Mouse (Mus musculus): ENCODE measurements at regions not wholly inside any gene's neighbourhood (a gene's known extent, or its start where the extent isn't known, plus 50 kb on each side); places are given as distances from the start of the nearest gene placed in this dataset.
A peak's percentile ranks its signal among the peaks of the same experiment; 100 is the strongest.

- WGBS, result 51% methylated on average over 14 of the region's 14 CpGs
- Histone ChIP-seq H3K9me3 (ENCODE audit: control insufficient read depth, low read length) (no peaks in the 10 kb centered on the region), H3K4me3 (ENCODE audit: low read depth, low read length) (peak overlapping the region; percentile 16), H3K27me3 (replicated peaks; ENCODE audit: control insufficient read depth, insufficient read depth, low read length) (no peaks in the 10 kb centered on the region), H3K4me1 (ENCODE audit: control insufficient read depth, insufficient read depth, low read length) (no peaks in the 10 kb centered on the region), H3K27ac (replicated peaks; ENCODE audit: low read depth, low read length) (peak overlapping the region; percentile 18; the same call in 1 of the 2 replicates), H3K9ac (ENCODE audit: low read depth, low read length) (no peak overlapping the region), H3K36me3 (ENCODE audit: control insufficient read depth, insufficient read depth, low read length) (no peaks in the 10 kb centered on the region), H3K4me2 (ENCODE audit: low read depth, low read length) (peak overlapping the region; percentile 39)
- DNase-seq (ENCODE audit: low spot score), result peak; percentile 51
- 0 out of 2 replicates have a peak, but pooled peaks have one; percentile 18 for ATAC-seq (ENCODE audit: low read depth)
Observed at GRCm38 (mm10) chr19:18255074-18255684, 376.4 kb downstream of the Ostf1 start.

GRCm38 (mm10) chr19:18253333-18253732, 378.3 kb downstream of the Ostf1 start:
- no peaks in the 10 kb centered on the region for H3K9me3 ChIP-seq (ENCODE audit: control insufficient read depth, low read length)
- H3K4me1 ChIP-seq (ENCODE audit: control insufficient read depth, insufficient read depth, low read length), result no peaks in the 10 kb centered on the region
- H3K27me3 ChIP-seq (replicated peaks; ENCODE audit: control insufficient read depth, insufficient read depth, low read length), result no peaks in the 10 kb centered on the region
- WGBS, result 77% methylated on average over 4 of the region's 4 CpGs
- H3K9ac ChIP-seq (ENCODE audit: low read depth, low read length), result no peak overlapping the region
- no peak for DNase-seq (ENCODE audit: low spot score)
- no peak overlapping the region for H3K4me2 ChIP-seq (ENCODE audit: low read depth, low read length)
- no peak for ATAC-seq (ENCODE audit: low read depth)
- no peaks in the 10 kb centered on the region for H3K36me3 ChIP-seq (ENCODE audit: control insufficient read depth, insufficient read depth, low read length)
- H3K4me3 ChIP-seq (ENCODE audit: low read depth, low read length), result no peak overlapping the region
- no peak overlapping the region for H3K27ac ChIP-seq (replicated peaks; ENCODE audit: low read depth, low read length)
